Mouse (Mus musculus): ENCODE results near the gene Zfp750. TPM values are rescaled to one million over a fixed set of nuclear protein-coding genes. Genes with fewer than 3 reads are reported as not detected.

Gene Zfp750
- polyA plus RNA-seq, 1 experiment from 2014 or later = 0.71 TPM

DNA sequence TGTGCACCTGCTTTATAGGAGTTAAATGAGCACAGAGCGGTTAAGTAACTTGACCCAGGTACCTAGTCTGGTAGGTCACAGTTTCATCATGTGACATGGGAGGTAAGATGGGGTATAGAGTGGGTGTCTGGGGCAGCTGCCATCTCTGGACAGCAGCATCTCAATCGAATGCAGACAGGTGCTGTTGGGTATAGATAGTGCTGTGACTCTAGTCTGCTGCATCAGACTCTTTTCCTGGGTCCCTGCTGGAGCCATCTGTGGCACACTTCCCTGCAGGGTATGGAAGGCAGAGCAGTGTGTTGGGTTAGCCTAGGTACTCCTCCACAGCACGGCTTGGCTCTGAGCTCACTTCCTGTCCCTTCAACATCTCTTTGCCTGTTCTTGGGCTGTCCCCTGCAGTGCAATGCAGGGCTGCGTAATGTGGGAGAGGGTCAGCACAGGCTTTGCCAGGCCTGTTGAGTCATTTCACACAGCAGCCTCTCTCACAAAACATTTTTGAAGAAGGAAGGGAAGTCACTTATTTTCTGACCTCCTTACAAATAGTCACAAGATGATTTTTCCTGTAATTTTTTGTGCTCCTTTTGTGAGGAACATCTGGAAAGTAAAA lies 3.1 kb upstream of the Zfp750 start:
- ATAC-seq (ENCODE audit: low FRiP score) = no peak
- Histone ChIP-seq H3K9me3 (no peaks in the 10 kb centered on the region), H3K4me3 (no peak overlapping the region), H3K4me1 (replicated peaks) (0 out of 2 replicates have a peak, but pooled peaks cover 8% of the 10 kb centered on the region), H3K9ac (no peak overlapping the region), H3K36me3 (no peaks in the 10 kb centered on the region), H3K4me2 (no peak overlapping the region), H3K27me3 (no peaks in the 10 kb centered on the region), H3K27ac (no peak overlapping the region)
- WGBS = 88% methylated on average over 4 of the region's 4 CpGs

DNA sequence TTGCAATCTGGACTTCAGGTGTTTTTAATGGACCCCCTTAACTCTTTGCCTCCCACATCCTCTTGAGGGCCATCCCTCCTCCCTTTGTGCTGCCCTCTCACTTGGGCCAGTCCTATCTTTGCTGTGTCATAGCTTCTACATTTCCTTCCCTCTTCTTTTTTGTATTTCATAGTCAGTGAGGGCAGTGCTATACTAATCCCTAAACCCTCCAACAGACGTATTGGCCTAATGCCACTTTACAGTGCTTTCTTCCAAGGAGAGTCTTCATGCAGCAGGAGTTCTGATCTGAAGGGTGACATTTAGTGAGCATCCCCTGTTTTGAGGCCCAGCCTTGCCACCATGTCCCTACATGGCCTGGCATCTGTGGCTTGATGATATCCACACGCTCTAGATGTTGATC lies 1.6 kb upstream of the Zfp750 start:
- Histone ChIP-seq H3K4me3 (no peak overlapping the region), H3K27me3 (no peaks in the 10 kb centered on the region), H3K9ac (no peak overlapping the region), H3K27ac (no peak overlapping the region), H3K9me3 (no peaks in the 10 kb centered on the region), H3K4me1 (replicated peaks) (peaks cover 14% of the 10 kb centered on the region), H3K36me3 (no peaks in the 10 kb centered on the region), H3K4me2 (no peak overlapping the region)
- WGBS = 92% methylated on average over 2 of the region's 2 CpGs
- ATAC-seq (ENCODE audit: low FRiP score) = no peak

DNA sequence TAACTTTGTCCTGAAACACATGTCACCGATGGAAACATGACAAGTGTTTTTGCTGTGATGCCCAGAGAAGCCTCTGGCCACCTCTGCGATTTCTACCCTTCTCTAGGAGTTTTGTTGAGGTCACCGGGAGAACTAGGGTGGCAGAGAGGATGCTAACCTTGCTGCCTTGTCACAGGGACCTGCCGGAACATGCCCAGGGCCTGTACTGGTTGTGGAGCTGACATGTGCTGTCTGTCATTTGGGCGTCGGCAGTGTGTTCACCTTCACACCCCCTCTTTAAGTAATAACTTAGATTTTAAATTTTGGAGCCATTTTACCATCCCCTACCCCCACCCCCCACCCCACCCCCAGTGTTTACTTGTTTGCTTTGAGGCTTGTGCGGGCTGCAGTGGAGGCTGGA lies 570 bp upstream of the Zfp750 start:
- Histone ChIP-seq H3K36me3 (no peaks in the 10 kb centered on the region), H3K27ac (no peak overlapping the region), H3K9me3 (no peaks in the 10 kb centered on the region), H3K4me2 (no peak overlapping the region), H3K9ac (no peak overlapping the region), H3K4me1 (replicated peaks) (peaks cover 14% of the 10 kb centered on the region), H3K27me3 (no peaks in the 10 kb centered on the region), H3K4me3 (no peak overlapping the region)
- ATAC-seq (ENCODE audit: low FRiP score) = no peak
- WGBS = 90% methylated on average over 7 of the region's 7 CpGs

DNA sequence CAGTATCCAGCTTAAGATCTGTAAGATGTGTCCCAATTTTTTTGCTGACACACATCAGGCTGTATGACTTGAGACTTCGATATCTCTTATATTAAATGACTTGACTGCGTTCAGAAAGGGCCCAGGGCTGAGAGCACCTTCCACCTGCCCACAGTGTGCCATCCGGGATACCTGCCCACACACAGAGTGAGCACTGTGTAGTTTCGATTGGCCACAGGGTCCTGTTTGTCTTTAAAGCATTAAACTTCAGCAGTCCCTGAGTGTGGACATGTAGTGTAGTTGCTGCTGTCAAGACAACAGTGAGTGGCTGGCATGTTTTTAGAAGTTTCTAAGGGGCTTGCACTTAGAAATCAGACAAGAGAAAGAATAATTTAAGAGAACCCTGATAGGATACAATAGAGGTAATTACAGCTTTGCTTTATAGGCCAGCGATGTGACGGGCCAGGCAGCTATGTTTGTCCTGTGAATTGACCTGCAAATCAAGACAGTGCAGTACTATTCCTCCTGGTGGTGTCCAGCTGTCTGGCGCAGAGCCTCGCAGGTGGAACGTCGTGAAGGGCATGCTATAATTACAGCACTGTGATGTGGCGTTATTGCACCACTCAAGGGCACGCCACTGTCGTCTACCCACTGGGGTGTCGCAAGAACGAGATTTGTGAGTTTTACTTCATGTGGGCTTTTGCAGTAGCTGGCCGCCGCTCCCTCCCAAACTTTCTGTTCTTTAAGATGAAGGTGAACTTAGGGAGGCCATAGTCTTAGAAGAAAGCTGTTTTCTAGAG lies 1.3 kb downstream of the Zfp750 start:
- ATAC-seq (ENCODE audit: low FRiP score) = no peak
- no peaks in the 10 kb centered on the region for H3K27me3 ChIP-seq

DNA sequence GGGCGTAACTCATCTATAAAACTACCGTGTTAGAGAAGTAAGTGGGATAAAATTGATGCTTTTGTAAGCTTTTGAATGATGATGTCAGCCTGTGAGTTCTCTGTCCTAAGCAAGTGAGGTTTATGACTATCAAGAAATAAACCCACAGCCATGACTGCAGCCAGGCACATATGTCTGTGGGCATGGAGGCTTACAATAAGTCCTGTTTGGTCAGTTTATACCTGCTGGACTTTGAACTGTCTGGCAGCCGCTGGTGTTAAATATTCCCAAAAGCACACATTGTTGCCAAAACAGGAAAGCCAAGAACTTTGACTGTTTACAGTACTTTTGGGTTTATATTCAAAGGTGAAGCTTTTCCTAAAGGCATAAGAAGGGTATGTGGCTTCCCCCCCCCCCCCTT lies 2.2 kb downstream of the Zfp750 start:
- H3K36me3 ChIP-seq = 0 out of 2 replicates have a peak, but pooled peaks cover 7% of the 10 kb centered on the region
- H3K4me2 ChIP-seq = no peak overlapping the region
- WGBS = 80% methylated on average over 3 of the region's 3 CpGs
- no peaks in the 10 kb centered on the region for H3K9me3 ChIP-seq
- no peak overlapping the region for H3K9ac ChIP-seq
- no peak overlapping the region for H3K27ac ChIP-seq
- no peak overlapping the region for H3K4me3 ChIP-seq
- H3K4me1 ChIP-seq (replicated peaks) = peaks cover 17% of the 10 kb centered on the region
- ATAC-seq (ENCODE audit: low FRiP score) = no peak
- no peaks in the 10 kb centered on the region for H3K27me3 ChIP-seq

More for the DNA sequence above, 1.3 kb downstream of the Zfp750 start:
- Histone ChIP-seq H3K4me2 (no peak overlapping the region), H3K4me3 (no peak overlapping the region), H3K9ac (no peak overlapping the region), H3K27ac (no peak overlapping the region), H3K9me3 (no peaks in the 10 kb centered on the region), H3K4me1 (replicated peaks) (peaks cover 17% of the 10 kb centered on the region), H3K36me3 (0 out of 2 replicates have a peak, but pooled peaks cover 4% of the 10 kb centered on the region)
- 87% methylated on average over 17 of the region's 17 CpGs for WGBS

DNA sequence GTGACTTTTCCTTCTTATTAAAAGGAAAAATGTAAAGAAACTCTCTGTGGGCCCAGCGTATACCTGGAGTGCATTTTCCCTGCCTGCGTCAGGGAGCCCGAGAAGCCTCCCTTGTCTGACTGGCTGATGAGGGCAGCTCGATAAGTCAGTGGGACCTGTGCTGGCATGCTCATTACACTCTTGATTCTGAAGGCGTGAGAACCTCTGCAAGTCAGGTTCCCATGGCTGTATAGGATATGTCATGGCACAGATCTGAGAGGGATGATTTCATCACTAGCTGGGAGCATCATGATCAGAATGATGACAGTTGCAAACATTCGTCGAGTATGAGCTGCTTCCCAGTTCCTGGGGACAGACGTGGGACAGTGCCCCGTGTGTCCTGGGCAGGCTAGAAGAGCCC lies 3.1 kb downstream of the Zfp750 start:
- H3K9ac ChIP-seq = no peak overlapping the region
- no peaks in the 10 kb centered on the region for H3K27me3 ChIP-seq
- 83% methylated on average over 9 of the region's 9 CpGs for WGBS
- no peak overlapping the region for H3K4me3 ChIP-seq
- no peak overlapping the region for H3K27ac ChIP-seq
- 0 out of 2 replicates have a peak, but pooled peaks cover 9% of the 10 kb centered on the region for H3K36me3 ChIP-seq
- no peaks in the 10 kb centered on the region for H3K9me3 ChIP-seq
- no peak overlapping the region for H3K4me2 ChIP-seq
- peaks cover 17% of the 10 kb centered on the region for H3K4me1 ChIP-seq (replicated peaks)
- ATAC-seq (ENCODE audit: low FRiP score) = no peak

DNA sequence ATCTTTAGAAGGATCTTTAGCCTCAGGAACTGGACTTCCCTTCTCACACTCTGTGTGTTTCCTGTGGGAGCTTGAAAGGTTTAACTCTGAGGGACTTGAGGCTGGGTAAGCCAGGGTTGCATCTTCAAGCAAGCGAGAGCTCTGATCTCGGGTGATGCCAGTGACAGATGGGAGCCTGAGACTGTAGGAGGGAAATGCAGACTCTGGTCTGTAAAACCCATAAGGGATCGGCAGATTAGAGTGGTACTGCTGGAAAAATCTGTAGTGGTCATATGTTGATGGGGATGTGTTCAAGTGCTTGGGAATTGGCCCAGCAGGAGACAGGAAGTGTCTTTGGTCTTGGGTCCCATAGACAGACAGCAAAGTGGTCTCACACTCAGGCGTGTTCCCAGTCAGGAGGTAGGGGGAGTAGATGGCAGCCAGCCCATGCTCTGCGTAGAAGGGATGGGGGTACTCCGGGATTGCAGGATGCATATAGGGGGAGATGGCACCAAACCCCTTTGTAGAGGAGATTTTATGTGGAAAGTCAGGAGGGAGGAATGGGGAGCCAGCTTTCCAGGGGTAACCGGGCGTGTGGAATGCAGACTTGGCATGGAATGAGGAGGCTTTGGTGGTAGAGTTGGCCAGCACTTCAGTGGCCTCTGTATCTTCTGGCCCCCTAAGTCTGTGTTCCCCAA lies 6.1 kb downstream of the Zfp750 start:
- peaks cover 11% of the 10 kb centered on the region for H3K4me1 ChIP-seq (replicated peaks)
- no peak overlapping the region for H3K4me3 ChIP-seq
- ATAC-seq (ENCODE audit: low FRiP score) = no peak
- no peaks in the 10 kb centered on the region for H3K27me3 ChIP-seq
- 90% methylated on average over 8 of the region's 8 CpGs for WGBS
- H3K36me3 ChIP-seq = 0 out of 2 replicates have a peak, but pooled peaks cover 9% of the 10 kb centered on the region
- no peak overlapping the region for H3K4me2 ChIP-seq
- no peak overlapping the region for H3K27ac ChIP-seq
- no peaks in the 10 kb centered on the region for H3K9me3 ChIP-seq
- H3K9ac ChIP-seq = no peak overlapping the region

DNA sequence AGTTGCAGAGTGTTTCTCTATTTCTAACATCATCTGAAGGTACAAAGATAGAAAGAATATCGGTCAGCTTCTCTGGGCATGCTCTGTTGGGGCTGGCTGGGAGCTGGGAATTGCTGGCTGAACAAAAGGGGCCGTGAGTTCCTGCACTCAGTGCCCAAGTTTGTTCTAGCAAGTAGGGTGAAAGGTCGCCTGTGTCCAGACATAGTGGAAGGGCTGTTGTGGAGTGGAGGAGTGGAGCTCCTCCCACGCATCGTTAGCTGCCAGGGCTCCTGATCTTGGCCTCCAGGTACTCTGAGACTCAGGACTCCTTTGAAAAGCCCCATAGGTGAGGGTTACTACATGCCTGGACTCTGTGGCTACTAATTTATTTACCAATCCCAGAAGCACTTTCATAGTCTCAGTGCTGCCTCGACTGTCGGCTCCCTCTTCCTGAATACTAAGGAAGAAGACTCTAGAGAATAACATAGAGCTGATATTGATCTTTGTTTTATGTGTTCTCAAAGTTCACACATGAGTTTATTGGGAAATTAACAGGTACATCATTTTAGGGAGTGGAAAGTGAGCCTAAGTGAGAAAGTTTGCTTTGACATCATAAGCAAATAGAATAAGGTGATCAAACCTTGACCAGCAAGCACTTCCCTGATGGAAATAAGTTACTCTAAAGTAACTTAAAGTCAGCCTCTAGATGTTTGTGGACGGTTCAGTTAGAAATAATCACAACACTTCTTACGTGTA lies 8.5 kb downstream of the Zfp750 start:
- no peak overlapping the region for H3K27ac ChIP-seq
- 0 out of 2 replicates have a peak, but pooled peaks cover 3% of the 10 kb centered on the region for H3K4me1 ChIP-seq (replicated peaks)
- H3K4me3 ChIP-seq = no peak overlapping the region
- ATAC-seq (ENCODE audit: low FRiP score) = no peak
- no peak overlapping the region for H3K4me2 ChIP-seq
- peaks cover 15% of the 10 kb centered on the region for H3K36me3 ChIP-seq
- no peaks in the 10 kb centered on the region for H3K9me3 ChIP-seq
- no peaks in the 10 kb centered on the region for H3K27me3 ChIP-seq
- no peak overlapping the region for H3K9ac ChIP-seq
- 80% methylated on average over 9 of the region's 9 CpGs for WGBS

DNA sequence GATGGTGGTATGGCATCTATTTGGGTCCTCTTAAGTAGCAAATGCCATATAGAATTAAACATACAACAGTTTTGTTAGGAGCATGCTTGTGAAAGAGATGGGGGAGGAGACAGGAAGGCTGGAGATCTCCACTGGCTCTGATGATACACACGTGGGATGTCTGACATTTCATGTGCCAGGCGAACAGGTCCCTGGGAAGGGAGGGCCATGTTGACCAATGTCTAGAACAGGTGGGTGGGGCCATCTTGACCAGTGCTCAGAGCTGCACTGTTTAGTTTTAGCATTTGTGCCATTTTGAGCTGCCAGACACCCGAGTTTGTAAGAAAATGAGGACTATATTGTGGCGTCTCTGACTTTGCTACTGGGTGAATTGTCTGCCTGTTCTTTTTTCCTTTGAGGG lies 10.7 kb downstream of the Zfp750 start:
- 88% methylated on average over 4 of the region's 4 CpGs for WGBS
- no peak overlapping the region for H3K9ac ChIP-seq
- no peaks in the 10 kb centered on the region for H3K9me3 ChIP-seq
- H3K4me2 ChIP-seq = no peak overlapping the region
- H3K27ac ChIP-seq = no peak overlapping the region
- 0 out of 2 replicates have a peak, but pooled peaks cover 3% of the 10 kb centered on the region for H3K4me1 ChIP-seq (replicated peaks)
- H3K27me3 ChIP-seq = no peaks in the 10 kb centered on the region
- no peak overlapping the region for H3K4me3 ChIP-seq
- H3K36me3 ChIP-seq = peaks cover 28% of the 10 kb centered on the region
- ATAC-seq (ENCODE audit: low FRiP score) = no peak

DNA sequence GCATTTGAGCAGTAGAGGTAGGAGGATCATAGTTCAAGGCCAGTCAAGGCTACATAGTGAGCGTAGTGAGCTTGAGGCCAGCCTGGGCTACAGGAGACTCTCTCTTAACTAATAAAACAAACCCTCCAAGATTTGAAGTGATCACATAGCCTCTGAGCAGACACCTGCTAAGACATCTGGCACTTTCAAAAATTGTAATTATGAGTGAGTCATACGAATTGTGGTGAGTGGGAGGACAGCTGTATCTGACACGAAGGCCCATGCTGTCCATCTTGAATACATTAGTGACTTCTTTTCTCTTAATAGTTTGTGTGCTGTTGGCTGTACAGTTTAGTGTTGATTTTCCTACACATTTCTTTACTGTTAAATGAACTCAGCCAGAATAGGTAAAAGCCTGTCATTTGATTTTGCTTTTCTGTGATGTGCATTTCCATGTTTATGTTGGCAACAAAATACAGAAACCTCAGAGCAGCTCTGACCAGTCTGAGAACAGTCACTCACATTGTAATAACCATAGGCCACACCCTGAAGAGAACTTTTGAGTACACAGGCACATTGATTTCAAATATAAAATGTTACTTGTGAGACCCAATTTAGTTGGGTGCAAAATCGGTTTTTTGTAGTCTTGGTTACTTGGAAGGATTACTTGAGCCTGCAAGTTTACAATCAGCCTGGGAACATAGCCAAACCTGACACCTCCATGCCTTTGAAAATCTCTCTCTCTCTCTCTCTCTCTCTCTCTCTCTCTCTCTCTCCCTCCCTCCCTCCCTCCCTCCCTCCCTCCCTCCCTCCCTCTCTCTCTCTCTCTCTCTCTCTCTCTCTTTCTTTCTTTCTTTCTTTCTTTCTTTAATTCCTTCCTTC lies 16.9 kb downstream of the Zfp750 start:
- ATAC-seq (ENCODE audit: low FRiP score) = no peak
- H3K27ac ChIP-seq = no peak overlapping the region
- no peak overlapping the region for H3K9ac ChIP-seq
- H3K4me1 ChIP-seq (replicated peaks) = no peaks in the 10 kb centered on the region
- WGBS = 85% methylated on average over 4 of the region's 4 CpGs
- no peaks in the 10 kb centered on the region for H3K27me3 ChIP-seq
- no peak overlapping the region for H3K4me2 ChIP-seq
- peaks cover 81% of the 10 kb centered on the region for H3K36me3 ChIP-seq
- no peaks in the 10 kb centered on the region for H3K9me3 ChIP-seq
- H3K4me3 ChIP-seq = no peak overlapping the region

DNA sequence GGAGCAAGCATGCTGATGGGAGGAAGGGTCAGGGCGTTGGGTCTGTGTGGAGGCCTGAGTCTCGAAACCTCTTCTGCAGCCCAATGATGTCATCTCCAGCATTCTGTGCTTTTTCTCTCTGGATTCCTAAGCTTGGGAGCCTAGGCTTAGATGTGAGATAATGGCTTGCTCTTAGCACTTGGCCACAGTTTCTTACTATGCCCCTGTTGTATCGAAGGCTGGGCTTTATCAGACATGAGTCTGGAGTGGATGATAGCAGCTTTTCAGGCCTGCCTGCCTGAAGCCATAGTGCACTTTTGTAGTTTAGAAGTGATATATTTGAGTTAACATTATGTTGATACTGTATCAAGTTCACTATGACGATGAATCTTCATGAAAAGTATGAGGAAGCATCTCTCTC lies 17.6 kb downstream of the Zfp750 start:
- no peak overlapping the region for H3K4me2 ChIP-seq
- H3K9me3 ChIP-seq = no peaks in the 10 kb centered on the region
- no peak overlapping the region for H3K9ac ChIP-seq
- ATAC-seq (ENCODE audit: low FRiP score) = no peak
- no peaks in the 10 kb centered on the region for H3K27me3 ChIP-seq
- 91% methylated on average over 4 of the region's 4 CpGs for WGBS
- no peak overlapping the region for H3K27ac ChIP-seq
- peaks cover 88% of the 10 kb centered on the region for H3K36me3 ChIP-seq
- H3K4me3 ChIP-seq = no peak overlapping the region
- H3K4me1 ChIP-seq (replicated peaks) = no peaks in the 10 kb centered on the region

Measured in hindbrain, embryonic 13.5 days (tissue).